ENCODE assay signal across 9 mouse cellular contexts in the genomic region with DNA sequence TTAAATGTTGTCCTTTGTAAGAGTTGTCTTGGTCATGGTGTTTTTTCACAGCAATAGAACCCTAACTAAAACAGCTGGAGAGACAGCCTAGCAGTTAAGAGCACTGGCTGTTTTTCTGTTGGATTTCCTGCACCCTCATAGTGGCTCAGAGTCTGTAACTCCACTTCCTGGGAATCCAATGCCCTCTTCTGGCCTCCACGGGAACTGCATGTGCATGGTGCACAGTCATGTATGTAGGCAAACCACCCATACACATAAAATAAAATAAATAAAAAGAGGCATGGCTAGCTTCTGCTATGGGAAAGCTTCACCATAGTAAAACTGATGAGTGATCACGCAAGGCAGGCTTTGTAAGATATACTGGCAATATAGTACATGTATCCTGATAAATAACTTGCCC. TPM values are rescaled to one million over a fixed set of nuclear protein-coding genes. Genes with fewer than 3 reads are reported as not detected.
DNase-seq lines count a peak whose midpoint lies in the region; ATAC-seq and TF ChIP-seq lines count a peak whose summit lies in the region.
"Had no signal": no experiment of that assay in that cellular context is flagged by ENCODE, and none has a peak within 500 bp of the region (broad histone marks: within the 10 kb centered on the region; RNA-seq: fewer than 3 reads in every experiment).

No protein-coding gene starts in this region.

- peak overlapping the region; percentile 82 for H3K27ac ChIP-seq in heart, adult 2 months
- no peak overlapping the region for H3K27ac ChIP-seq in heart, embryonic 11.5 days (ENCODE audit: low read depth, low read length)
- H3K27ac ChIP-seq in MEL (ENCODE audit: control insufficient read depth, low read depth, low read length) = peak overlapping the region; percentile 61
- H3K27ac ChIP-seq in embryonic facial prominence, embryonic 12.5 days = no peak overlapping the region
- H3K27ac ChIP-seq in lung, postnatal 0 days (ENCODE audit: low read length) = no peak overlapping the region
- no peak overlapping the region for H3K27ac ChIP-seq in stomach, postnatal 0 days (replicated peaks)
- no peak overlapping the region for H3K27ac ChIP-seq in intestine, embryonic 15.5 days
- H3K27ac ChIP-seq: embryonic facial prominence, embryonic 13.5 days had no signal

- H3K4me2 ChIP-seq in heart, embryonic 11.5 days = no peak overlapping the region
- no peak overlapping the region for H3K4me2 ChIP-seq in embryonic facial prominence, embryonic 12.5 days (replicated peaks)
- H3K4me2 ChIP-seq in lung, postnatal 0 days (replicated peaks; ENCODE audit: low read depth, low read length) = no peak overlapping the region
- H3K4me2 ChIP-seq in stomach, postnatal 0 days (replicated peaks; ENCODE audit: low read depth) = no peak overlapping the region
- no peak overlapping the region for H3K4me2 ChIP-seq in intestine, embryonic 15.5 days (replicated peaks)
- H3K4me2 ChIP-seq: embryonic facial prominence, embryonic 13.5 days had no signal

- no peak overlapping the region for H3K9ac ChIP-seq in heart, adult 2 months (ENCODE audit: low read depth, low read length)
- no peak overlapping the region for H3K9ac ChIP-seq in heart, embryonic 11.5 days (ENCODE audit: low read depth, low read length)
- no peak overlapping the region for H3K9ac ChIP-seq in MEL (ENCODE audit: control insufficient read depth, low read depth, low read length, poor library complexity, severe bottlenecking)
- no peak overlapping the region for H3K9ac ChIP-seq in embryonic facial prominence, embryonic 12.5 days
- no peak overlapping the region for H3K9ac ChIP-seq in lung, postnatal 0 days (replicated peaks; ENCODE audit: low read depth)
- H3K9ac ChIP-seq in stomach, postnatal 0 days (ENCODE audit: low read length) = no peak overlapping the region
- no peak overlapping the region for H3K9ac ChIP-seq in intestine, embryonic 15.5 days
- H3K9ac ChIP-seq: embryonic facial prominence, embryonic 13.5 days had no signal

- peak; percentile 89 for TF ChIP-seq CTCF in heart, adult 2 months (IDR thresholded peaks at IDR 0.05)
- TF ChIP-seq CTCF in MEL (IDR thresholded peaks at IDR 0.05 in 2 of 3, conservative IDR thresholded peaks at IDR 0.05 in 1 of 3; ENCODE audit: control insufficient read depth in 1 of 3, insufficient read depth in 1 of 3, low read depth in 2 of 3, low read length in 3 of 3, poor library complexity in 1 of 3, severe bottlenecking in 1 of 3) = peak; percentile 74 to 87 (median 76)
- peak; percentile 76 for TF ChIP-seq CTCF in lung, postnatal 0 days (IDR thresholded peaks at IDR 0.05)
- peak; percentile 72 for TF ChIP-seq CTCF in stomach, postnatal 0 days (IDR thresholded peaks at IDR 0.05; ENCODE audit: low read depth)

- WGBS in heart, adult 2 months = 58% methylated on average over 2 of the region's 2 CpGs
- 41% methylated on average over 2 of the region's 2 CpGs for WGBS in heart, embryonic 11.5 days (ENCODE audit: insufficient replicate concordance)
- whole genome bisulfite sequencing in embryonic facial prominence, embryonic 12.5 days = 46% methylated on average over 2 of the region's 2 CpGs
- WGBS in lung, postnatal 0 days = 55% methylated on average over 2 of the region's 2 CpGs
- 61% methylated on average over 2 of the region's 2 CpGs for WGBS in stomach, postnatal 0 days
- WGBS in intestine, embryonic 15.5 days = 51% methylated on average over 2 of the region's 2 CpGs

- no peak overlapping the region for H3K4me3 ChIP-seq in heart, adult 2 months
- no peak overlapping the region for H3K4me3 ChIP-seq in heart, embryonic 11.5 days (ENCODE audit: low read depth, low read length)
- H3K4me3 ChIP-seq in MEL (ENCODE audit: control insufficient read depth in 1 of 2, insufficient read depth in 1 of 2, low read depth in 2 of 2, low read length in 2 of 2) = no peak overlapping the region
- no peak overlapping the region for H3K4me3 ChIP-seq in embryonic facial prominence, embryonic 12.5 days
- no peak overlapping the region for H3K4me3 ChIP-seq in lung, postnatal 0 days (ENCODE audit: low read depth, low read length)
- no peak overlapping the region for H3K4me3 ChIP-seq in stomach, postnatal 0 days (ENCODE audit: low read depth, low read length)
- no peak overlapping the region for H3K4me3 ChIP-seq in intestine, embryonic 15.5 days (replicated peaks)
- H3K4me3 ChIP-seq: embryonic facial prominence, embryonic 13.5 days had no signal

- no peak for ATAC-seq in heart, embryonic 11.5 days (replicated peaks; ENCODE audit: insufficient number of reproducible peaks, low FRiP score, low TSS enrichment)
- 0 out of 2 replicates have a peak, but pooled peaks have one; percentile 16 for ATAC-seq in embryonic facial prominence, embryonic 12.5 days (ENCODE audit: insufficient number of reproducible peaks, insufficient read depth, low FRiP score, low TSS enrichment)
- no peak for ATAC-seq in lung, postnatal 0 days
- no peak for ATAC-seq in stomach, postnatal 0 days (ENCODE audit: low FRiP score, low TSS enrichment)
- ATAC-seq in intestine, embryonic 15.5 days = no peak

- no peak for TF ChIP-seq POLR2A in heart, adult 2 months (IDR thresholded peaks at IDR 0.05; ENCODE audit: insufficient read depth, low read depth, low read length)
- no peak for TF ChIP-seq POLR2A in MEL (IDR thresholded peaks at IDR 0.05; ENCODE audit: control insufficient read depth in 1 of 2, insufficient read depth in 1 of 2, low read depth in 1 of 2, low read length in 2 of 2, poor library complexity in 1 of 2)

- no peaks in the 10 kb centered on the region for H3K9me3 ChIP-seq in heart, embryonic 11.5 days (replicated peaks; ENCODE audit: control insufficient read depth, low read length)
- H3K9me3 ChIP-seq in MEL (replicated peaks; ENCODE audit: insufficient read depth, low read length) = no peaks in the 10 kb centered on the region
- H3K9me3 ChIP-seq in embryonic facial prominence, embryonic 12.5 days = no peaks in the 10 kb centered on the region
- no peaks in the 10 kb centered on the region for H3K9me3 ChIP-seq in lung, postnatal 0 days (ENCODE audit: low read length)
- H3K9me3 ChIP-seq in stomach, postnatal 0 days (ENCODE audit: control insufficient read depth, low read length) = no peaks in the 10 kb centered on the region
- no peaks in the 10 kb centered on the region for H3K9me3 ChIP-seq in intestine, embryonic 15.5 days
- H3K9me3 ChIP-seq: embryonic facial prominence, embryonic 13.5 days had no signal

- H3K36me3 ChIP-seq in heart, adult 2 months (ENCODE audit: control insufficient read depth, insufficient read depth, low read length) = no peaks in the 10 kb centered on the region
- no peaks in the 10 kb centered on the region for H3K36me3 ChIP-seq in heart, embryonic 11.5 days (ENCODE audit: control insufficient read depth, insufficient read depth, low read length)
- peaks cover 0 to 11% of the 10 kb centered on the region in 2 experiments; a peak in 2 of 4 replicates for H3K36me3 ChIP-seq in MEL (ENCODE audit: control insufficient read depth in 1 of 2, insufficient read depth in 2 of 2, low read length in 2 of 2)
- H3K36me3 ChIP-seq in embryonic facial prominence, embryonic 12.5 days = no peaks in the 10 kb centered on the region
- H3K36me3 ChIP-seq in lung, postnatal 0 days (ENCODE audit: insufficient read depth, low read length) = no peaks in the 10 kb centered on the region
- H3K36me3 ChIP-seq in stomach, postnatal 0 days (ENCODE audit: control insufficient read depth, insufficient read depth, low read length) = no peaks in the 10 kb centered on the region
- no peaks in the 10 kb centered on the region for H3K36me3 ChIP-seq in intestine, embryonic 15.5 days

- H3K4me1 ChIP-seq in heart, adult 2 months (ENCODE audit: control insufficient read depth, insufficient read depth, low read length) = peaks cover 21% of the 10 kb centered on the region
- H3K4me1 ChIP-seq in heart, embryonic 11.5 days (ENCODE audit: control insufficient read depth, insufficient read depth, low read length) = peaks cover 14% of the 10 kb centered on the region
- peaks cover 3 to 41% of the 10 kb centered on the region in 2 experiments for H3K4me1 ChIP-seq in MEL (ENCODE audit: control insufficient read depth in 1 of 2, insufficient read depth in 2 of 2, low read length in 2 of 2)
- H3K4me1 ChIP-seq in embryonic facial prominence, embryonic 12.5 days = peaks cover 5% of the 10 kb centered on the region; the same call in 1 of the 2 replicates
- peaks cover 5% of the 10 kb centered on the region for H3K4me1 ChIP-seq in lung, postnatal 0 days (ENCODE audit: insufficient read depth, low read depth, low read length)
- H3K4me1 ChIP-seq in stomach, postnatal 0 days (replicated peaks; ENCODE audit: control insufficient read depth, insufficient read depth) = no peaks in the 10 kb centered on the region
- H3K4me1 ChIP-seq in intestine, embryonic 15.5 days (replicated peaks) = peaks cover 8% of the 10 kb centered on the region

- no peaks in the 10 kb centered on the region for H3K27me3 ChIP-seq in heart, adult 2 months (ENCODE audit: control insufficient read depth, insufficient read depth, low read length)
- H3K27me3 ChIP-seq in heart, embryonic 11.5 days (ENCODE audit: control insufficient read depth, insufficient read depth, low read length) = 0 out of 2 replicates have a peak, but pooled peaks cover 2% of the 10 kb centered on the region
- H3K27me3 ChIP-seq in MEL (ENCODE audit: control insufficient read depth in 1 of 2, insufficient read depth in 2 of 2, low read length in 2 of 2) = no peaks in the 10 kb centered on the region
- H3K27me3 ChIP-seq in embryonic facial prominence, embryonic 12.5 days = no peaks in the 10 kb centered on the region
- H3K27me3 ChIP-seq in lung, postnatal 0 days (replicated peaks; ENCODE audit: insufficient read depth, low read length) = no peaks in the 10 kb centered on the region
- H3K27me3 ChIP-seq in stomach, postnatal 0 days (ENCODE audit: control insufficient read depth, insufficient read depth, low read length) = no peaks in the 10 kb centered on the region
- H3K27me3 ChIP-seq in intestine, embryonic 15.5 days (replicated peaks) = no peaks in the 10 kb centered on the region
- H3K27me3 ChIP-seq: embryonic facial prominence, embryonic 13.5 days had no signal

- peak; percentile 65 to 79 for DNase-seq in heart, adult 2 months
- peak; percentile 82 for DNase-seq in 416B (ENCODE audit: low read depth)
- DNase-seq in MEL (ENCODE audit: low read depth, low spot score) = peak; percentile 87
- peak; percentile 45 for DNase-seq in lung, postnatal 0 days (ENCODE audit: low spot score)
- peak; percentile 62 for DNase-seq in stomach, postnatal 0 days (ENCODE audit: low spot score)

- 0 out of 2 replicates have a peak, but pooled peaks have one; percentile 46 for TF ChIP-seq EP300 in heart, adult 2 months (IDR thresholded peaks at IDR 0.05; ENCODE audit: insufficient read depth, low read depth, low read length)
- no peak for TF ChIP-seq EP300 in MEL (IDR thresholded peaks at IDR 0.05; ENCODE audit: low read depth in 1 of 2, low read length in 2 of 2)
- TF ChIP-seq EP300 in lung, postnatal 0 days (IDR thresholded peaks at IDR 0.05) = no peak
- TF ChIP-seq EP300 in stomach, postnatal 0 days (optimal IDR thresholded peaks at IDR 0.05) = no peak

- no peaks in the 10 kb centered on the region for H3K79me2 ChIP-seq in heart, adult 2 months (replicated peaks; ENCODE audit: control insufficient read depth, insufficient read depth, low read length)
- H3K79me2 ChIP-seq in MEL (ENCODE audit: control insufficient read depth, insufficient read depth, low read length, poor library complexity) = no peaks in the 10 kb centered on the region

- intact Hi-C loops in heart, adult 2 months (cut with DNase I) = loop anchor here (2.0 kb wide), 1 partner anchor 44 kb away; no protein-coding TSS in a partner anchor

- peak; percentile 58 for TF ChIP-seq RAD21 in MEL (IDR thresholded peaks at IDR 0.05; ENCODE audit: low read depth, low read length)

RNA-seq across cellular contexts. Expression of a gene that starts 9.0 kb away (rescaled TPM):
- total RNA-seq in heart, adult 2 months (2021) = 10 to 100 TPM; 21.8 to 25.6 TPM
- polyA plus RNA-seq in heart, adult 2 months (2012; rRNA removed) = 23.2 and 30.1 TPM in 2 replicates
- polyA plus RNA-seq in heart, embryonic 11.5 days (2014; fragmentation: Nextera tagmentation; extraction: Ambion mirVana) = 6.0 and 7.3 TPM in 2 replicates
- 15.1 and 15.9 TPM in 2 replicates for total RNA-seq in MEL (2012; rRNA removed)
- polyA plus RNA-seq in MEL (2012; ENCODE audit: insufficient read depth in 1 of 2, insufficient read length in 2 of 2, low read depth in 1 of 2, low replicate concordance in 2 of 2, missing spikeins in 1 of 2) = 10 to 100 TPM in 1 of 2 experiments, not detected in 1; 21.1 TPM
- 11.7 and 13.0 TPM in 2 replicates for polyA plus RNA-seq in embryonic facial prominence, embryonic 12.5 days (2016; fragmentation: Nextera tagmentation; extraction: Ambion mirVana)
- 11.8 and 13.1 TPM in 2 replicates for polyA plus RNA-seq in lung, postnatal 0 days (2015; fragmentation: Nextera tagmentation; extraction: Ambion mirVana)
- 8.7 TPM in 2 replicates for polyA plus RNA-seq in stomach, postnatal 0 days (2015; fragmentation: Nextera tagmentation; extraction: Ambion mirVana)
- 10.0 and 10.9 TPM in 2 replicates for polyA plus RNA-seq in intestine, embryonic 15.5 days (2015; fragmentation: Nextera tagmentation; extraction: Ambion mirVana)

RNA-seq across cellular contexts. Expression of a gene that starts 19.4 kb away (rescaled TPM):
- 10 to 100 TPM; 30.4 to 33.5 TPM for total RNA-seq in heart, adult 2 months (2021)
- polyA plus RNA-seq in heart, adult 2 months (2012; rRNA removed) = 26.0 and 38.0 TPM in 2 replicates
- polyA plus RNA-seq in heart, embryonic 11.5 days (2014; fragmentation: Nextera tagmentation; extraction: Ambion mirVana) = 10.1 and 10.6 TPM in 2 replicates
- 3.8 and 4.1 TPM in 2 replicates for total RNA-seq in MEL (2012; rRNA removed)
- polyA plus RNA-seq in MEL (2012; ENCODE audit: insufficient read depth in 1 of 2, insufficient read length in 2 of 2, low read depth in 1 of 2, low replicate concordance in 2 of 2, missing spikeins in 1 of 2) = 1 to 10 TPM in 1 of 2 experiments, not detected in 1; 9.5 TPM
- polyA plus RNA-seq in embryonic facial prominence, embryonic 12.5 days (2016; fragmentation: Nextera tagmentation; extraction: Ambion mirVana) = 20.5 and 22.8 TPM in 2 replicates
- 16.9 and 20.0 TPM in 2 replicates for polyA plus RNA-seq in lung, postnatal 0 days (2015; fragmentation: Nextera tagmentation; extraction: Ambion mirVana)
- 4.6 and 5.2 TPM in 2 replicates for polyA plus RNA-seq in stomach, postnatal 0 days (2015; fragmentation: Nextera tagmentation; extraction: Ambion mirVana)
- 8.4 and 8.9 TPM in 2 replicates for polyA plus RNA-seq in intestine, embryonic 15.5 days (2015; fragmentation: Nextera tagmentation; extraction: Ambion mirVana)

Comparison
In these comparisons a context has a peak if more than half of its experiments do, and no peak if none do; other contexts are left out.
1. H3K27ac ChIP-seq: peak in heart, adult 2 months (single experiment) and MEL (single experiment); none in heart, embryonic 11.5 days (single experiment), embryonic facial prominence, embryonic 12.5 days (single experiment), lung, postnatal 0 days (single experiment), stomach, postnatal 0 days (single experiment) and intestine, embryonic 15.5 days (single experiment).
2. Peak in every context shown above with its lines, with median percentiles within 50 percentile points of each other: DNase-seq and CTCF ChIP-seq.